Mouse (Mus musculus): ENCODE data around the gene Fras1.

DNA sequence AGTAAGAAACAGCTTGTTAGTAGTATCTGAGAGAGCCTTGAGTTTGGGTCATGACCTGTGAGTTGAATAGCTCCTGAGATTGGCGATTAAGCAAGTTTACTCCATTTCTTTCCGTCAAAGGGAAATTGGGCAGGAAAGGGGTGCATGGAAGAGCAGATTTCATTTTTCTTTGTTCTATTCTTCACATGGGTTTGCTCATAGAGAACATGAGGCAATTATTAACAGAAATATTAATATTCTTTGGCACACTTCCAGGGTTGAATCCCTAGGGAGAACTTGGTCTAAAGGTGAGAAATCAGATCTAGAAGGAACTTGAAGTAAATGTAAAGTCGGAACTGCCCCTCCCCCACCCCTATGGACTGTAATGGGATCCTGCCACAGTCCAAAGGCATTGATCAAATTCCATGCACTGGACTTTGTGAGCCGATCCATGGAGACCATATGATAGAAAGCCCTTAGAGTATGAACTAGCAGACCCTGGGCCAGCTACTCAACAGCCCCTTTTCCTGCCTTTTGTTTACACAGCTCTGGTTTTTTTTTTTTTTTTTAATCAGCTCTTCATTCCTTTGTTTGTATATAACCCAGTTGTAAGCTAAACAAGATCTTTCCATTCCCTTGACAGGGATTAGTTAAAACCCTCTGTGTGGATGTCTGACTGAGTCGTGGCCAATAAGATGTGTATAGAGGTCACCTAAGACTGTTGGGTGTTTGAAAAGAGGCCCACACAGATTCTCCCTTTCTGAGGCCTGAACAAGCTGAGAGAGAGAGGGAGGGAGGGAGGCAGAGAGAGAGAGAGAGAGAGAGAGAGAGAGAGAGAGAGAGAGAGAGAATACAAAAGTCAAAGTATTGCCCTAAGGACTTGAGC lies 22.3 kb downstream of the Fras1 start:
- no peak for TF ChIP-seq CTCF (IDR thresholded peaks at IDR 0.05; ENCODE audit: extremely low read depth, insufficient read length, insufficient replicate concordance, low read depth, low read length)
- no peak for TF ChIP-seq POLR2A (IDR thresholded peaks at IDR 0.05; ENCODE audit: low read depth, low read length)
